In genomic region chr17:66101380-66102330, GRCm38 (mm10) we compare ENCODE assay signal across 8 mouse cellular contexts. TPM values are rescaled to one million over a fixed set of nuclear protein-coding genes. Genes with fewer than 3 reads are reported as not detected.
DNase-seq lines count a peak whose midpoint lies in the region; ATAC-seq and TF ChIP-seq lines count a peak whose summit lies in the region.

Gene Ndufv2 (minus strand): TSS chr17:66101559.

- peak; percentile 70 for TF ChIP-seq CTCF in cortical plate, adult 2 months (IDR thresholded peaks at IDR 0.05; ENCODE audit: extremely low read depth, insufficient read depth, low read length)

- TF ChIP-seq POLR2A in cortical plate, adult 2 months (IDR thresholded peaks at IDR 0.05; ENCODE audit: extremely low read depth, insufficient read depth, low read length), result peak; percentile 81

- DNase-seq in adipocyte (ENCODE audit: low spot score), result peak; percentile 97
- peak; percentile 93 for DNase-seq in gastrocnemius, postnatal 10 days
- peak; percentile 98 for DNase-seq in induced T-regulatory cell, adult 2 months (ENCODE audit: low read depth)
- peak; percentile 68 to 90 for DNase-seq in left cerebral cortex, adult 9 months (ENCODE audit: low spot score in 2 of 2)
- DNase-seq in right cerebral cortex, postnatal 36 days (ENCODE audit: low spot score in 2 of 2), result peak; percentile 84 to 88
- peak; percentile 94 for DNase-seq in yolk sac, embryonic 10.5 days (ENCODE audit: low spot score)

- H3K4me3 ChIP-seq in cortical plate, adult 2 months (ENCODE audit: insufficient read depth, low read length), result peak within 1 kb of the TSS; percentile 83

- peaks cover 10% of the 10 kb centered on the region for H3K4me1 ChIP-seq in cortical plate, adult 2 months (ENCODE audit: control insufficient read depth, insufficient read depth, low read length)

- peak; percentile 91 for ATAC-seq in megakaryocyte progenitor cell, adult 5-6 weeks (replicated peaks; ENCODE audit: poor library complexity)

- peak within 1 kb of the TSS; percentile 97 for H3K27ac ChIP-seq in cortical plate, adult 2 months (ENCODE audit: insufficient read depth, low read length)

RNA-seq across cellular contexts. Expression of gene Ndufv2, which starts in this region (rescaled TPM):
- polyA plus RNA-seq in cortical plate, adult 2 months (2012; rRNA removed), result 174 and 176 TPM in 2 replicates
- 100 to 1,000 TPM; 571 to 625 TPM for total RNA-seq in gastrocnemius, postnatal 10 days (2021)
- 238 and 242 TPM in 2 replicates for total RNA-seq in megakaryocyte progenitor cell, adult 5-6 weeks (2015)
- 243 and 254 TPM in 2 replicates for total RNA-seq in megakaryocyte progenitor cell, adult 5-6 weeks (2017)

Comparison
In these comparisons a context has a peak if more than half of its experiments do, and no peak if none do; other contexts are left out.
1. Peak in every context shown above with its lines: DNase-seq, ATAC-seq, H3K4me3 ChIP-seq and H3K27ac ChIP-seq.